Mouse (Mus musculus) MEL (cell line): ENCODE measurements at regions not wholly inside any gene's neighbourhood (a gene's known extent, or its start where the extent isn't known, plus 50 kb on each side); places are given as distances from the start of the nearest gene placed in this dataset.
A peak's percentile ranks its signal among the peaks of the same experiment; 100 is the strongest.

ENCODE experiments used
- DNase-seq: peaks from one replicate; pipeline ENCODE4 v3.0.0; 2011; ENCODE audit warnings: low read depth, low spot score
- H3K27ac ChIP-seq: 2 replicates; pipeline ENCODE4 v1.5.1; 2012; ENCODE audit warnings: low read depth, mild to moderate bottlenecking, control low read depth, low read length, moderate library complexity; ENCODE audit not compliant: control insufficient read depth
- H3K27me3 ChIP-seq, 2 experiments: fragments of 150-350 bp in 1 of 2; sonication (generic) in 1 of 2; 2 replicates each; pipeline ENCODE4 v1.6.1; 2012; ENCODE audit warnings: low read length in 2 of 2, mild to moderate bottlenecking in 2 of 2, improper control_type of control experiment in 1 of 2, moderate library complexity in 1 of 2; ENCODE audit not compliant: insufficient read depth in 2 of 2, control insufficient read depth in 1 of 2
- H3K36me3 ChIP-seq, 2 experiments: 2 replicates each; pipeline ENCODE4 v1.6.1; 2012 to 2014; ENCODE audit warnings: low read length in 2 of 2, improper control_type of control experiment in 1 of 2, inconsistent platforms in 1 of 2, mild to moderate bottlenecking in 1 of 2; ENCODE audit not compliant: insufficient read depth in 2 of 2, control insufficient read depth in 1 of 2
- H3K4me1 ChIP-seq, 2 experiments: fragments of 150-350 bp in 1 of 2; sonication (generic) in 1 of 2; 2 replicates each; pipeline ENCODE4 v1.6.1; 2012; ENCODE audit warnings: low read length in 2 of 2, improper control_type of control experiment in 1 of 2, mild to moderate bottlenecking in 1 of 2; ENCODE audit not compliant: insufficient read depth in 2 of 2, control insufficient read depth in 1 of 2
- H3K4me3 ChIP-seq, 2 experiments: fragments of 150-350 bp in 1 of 2; sonication (generic) in 1 of 2; 2 replicates each; pipeline ENCODE4 v1.5.1; 2012; ENCODE audit warnings: low read depth in 2 of 2, low read length in 2 of 2, mild to moderate bottlenecking in 2 of 2, moderate library complexity in 2 of 2, control low read depth in 1 of 2, improper control_type of control experiment in 1 of 2; ENCODE audit not compliant: control insufficient read depth in 1 of 2, insufficient read depth in 1 of 2
- H3K79me2 ChIP-seq: 2 replicates; pipeline ENCODE4 v1.6.1; 2012; ENCODE audit warnings: mild to moderate bottlenecking, low read length, moderate library complexity; ENCODE audit not compliant: control insufficient read depth, poor library complexity, insufficient read depth
- H3K9ac ChIP-seq: 2 replicates; pipeline ENCODE4 v1.6.1; 2012; ENCODE audit warnings: low read depth, mild to moderate bottlenecking, control low read depth, low read length, moderate library complexity; ENCODE audit not compliant: control insufficient read depth, poor library complexity, severe bottlenecking
- H3K9me3 ChIP-seq: fragments of 150-350 bp; sonication (generic); replicated peaks from 2 replicates; pipeline ENCODE4 v1.6.1; 2012; ENCODE audit warnings: mild to moderate bottlenecking, low read length, improper control_type of control experiment, moderate library complexity; ENCODE audit not compliant: insufficient read depth
- CHD2 ChIP-seq: IDR thresholded peaks from 2 replicates; pipeline ENCODE4 v1.6.1; 2011; ENCODE audit warnings: low read length, improper control_type of control experiment
- CTCF ChIP-seq, 3 experiments: IDR thresholded peaks in 2 of 3; conservative IDR thresholded peaks in 1 of 3; 2 replicates each; pipeline ENCODE4 v1.5.1; 2011 to 2012; ENCODE audit warnings: low read length in 3 of 3, low read depth in 2 of 3, mild to moderate bottlenecking in 2 of 3, improper control_type of control experiment in 1 of 3, inconsistent platforms in 1 of 3, mixed read lengths in 1 of 3, moderate library complexity in 1 of 3; ENCODE audit not compliant: control insufficient read depth in 1 of 3, insufficient read depth in 1 of 3, poor library complexity in 1 of 3, severe bottlenecking in 1 of 3
- MAFK ChIP-seq: IDR thresholded peaks from 2 replicates; pipeline ENCODE4 v1.6.1; 2011; ENCODE audit warnings: low read depth, mild to moderate bottlenecking, low read length, improper control_type of control experiment, borderline replicate concordance
- MAX ChIP-seq: IDR thresholded peaks from 2 replicates; pipeline ENCODE4 v1.6.1; 2011; ENCODE audit warnings: low read length, improper control_type of control experiment
- MAZ ChIP-seq: IDR thresholded peaks from 2 replicates; pipeline ENCODE4 v1.6.1; 2012; ENCODE audit warnings: low read depth, mild to moderate bottlenecking, inconsistent platforms, low read length, improper control_type of control experiment
- MYB ChIP-seq: IDR thresholded peaks from 2 replicates; pipeline ENCODE4 v1.6.1; 2011; ENCODE audit warnings: mild to moderate bottlenecking, low read depth, low read length, improper control_type of control experiment
- RAD21 ChIP-seq: IDR thresholded peaks from 2 replicates; pipeline ENCODE4 v1.6.1; 2011; ENCODE audit warnings: mild to moderate bottlenecking, low read depth, low read length, improper control_type of control experiment
- SMC3 ChIP-seq: IDR thresholded peaks from 2 replicates; pipeline ENCODE4 v1.6.1; 2011; ENCODE audit warnings: low read depth, low read length, improper control_type of control experiment

DNA sequence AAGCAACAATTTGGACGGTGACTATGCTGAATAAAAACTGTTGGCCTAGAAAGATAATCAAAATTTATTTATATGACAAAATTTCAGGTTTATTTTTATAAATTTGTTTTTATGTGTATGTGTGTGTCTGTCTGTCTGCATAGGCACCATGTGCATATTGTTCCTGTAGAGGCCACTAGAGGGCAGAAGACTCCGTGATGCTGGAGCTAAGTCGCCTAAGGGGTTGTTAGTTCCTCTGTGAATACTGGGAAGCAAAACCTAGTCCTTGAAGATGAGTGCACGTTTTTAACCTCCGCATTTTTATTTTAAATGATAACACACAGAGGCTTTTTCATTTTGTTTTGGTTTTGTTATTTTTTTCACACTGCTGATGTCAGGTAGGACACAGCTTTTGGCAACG lies 105.3 kb upstream of the Nudt11 start:
- DNase-seq = peak; percentile 14
- no peaks in the 10 kb centered on the region for H3K36me3 ChIP-seq
- H3K27me3 ChIP-seq = no peaks in the 10 kb centered on the region
- no peak overlapping the region for H3K9ac ChIP-seq
- peak; percentile 19 to 28 (median 23); a peak in 4 of 6 replicates for TF ChIP-seq CTCF (IDR thresholded peaks at IDR 0.05 in 2 of 3, conservative IDR thresholded peaks at IDR 0.05 in 1 of 3; ENCODE audit: control insufficient read depth in 1 of 3, insufficient read depth in 1 of 3, low read depth in 2 of 3, low read length in 3 of 3, poor library complexity in 1 of 3, severe bottlenecking in 1 of 3)
- TF ChIP-seq MAX = no peak
- no peak for TF ChIP-seq MYB
- TF ChIP-seq CHD2 = no peak
- peak; percentile 22 for TF ChIP-seq RAD21
- TF ChIP-seq MAFK = no peak
- TF ChIP-seq MAZ = no peak
- peak; percentile 14; the same call in 1 of the 2 replicates for TF ChIP-seq SMC3
- H3K9me3 ChIP-seq = no peaks in the 10 kb centered on the region
- H3K79me2 ChIP-seq = no peaks in the 10 kb centered on the region
- H3K4me3 ChIP-seq = no peak overlapping the region
- no peak overlapping the region for H3K27ac ChIP-seq
- H3K4me1 ChIP-seq = no peaks in the 10 kb centered on the region
